Mouse (Mus musculus): ENCODE measurements around the gene Ndufa11.

Gene Ndufa11

DNA sequence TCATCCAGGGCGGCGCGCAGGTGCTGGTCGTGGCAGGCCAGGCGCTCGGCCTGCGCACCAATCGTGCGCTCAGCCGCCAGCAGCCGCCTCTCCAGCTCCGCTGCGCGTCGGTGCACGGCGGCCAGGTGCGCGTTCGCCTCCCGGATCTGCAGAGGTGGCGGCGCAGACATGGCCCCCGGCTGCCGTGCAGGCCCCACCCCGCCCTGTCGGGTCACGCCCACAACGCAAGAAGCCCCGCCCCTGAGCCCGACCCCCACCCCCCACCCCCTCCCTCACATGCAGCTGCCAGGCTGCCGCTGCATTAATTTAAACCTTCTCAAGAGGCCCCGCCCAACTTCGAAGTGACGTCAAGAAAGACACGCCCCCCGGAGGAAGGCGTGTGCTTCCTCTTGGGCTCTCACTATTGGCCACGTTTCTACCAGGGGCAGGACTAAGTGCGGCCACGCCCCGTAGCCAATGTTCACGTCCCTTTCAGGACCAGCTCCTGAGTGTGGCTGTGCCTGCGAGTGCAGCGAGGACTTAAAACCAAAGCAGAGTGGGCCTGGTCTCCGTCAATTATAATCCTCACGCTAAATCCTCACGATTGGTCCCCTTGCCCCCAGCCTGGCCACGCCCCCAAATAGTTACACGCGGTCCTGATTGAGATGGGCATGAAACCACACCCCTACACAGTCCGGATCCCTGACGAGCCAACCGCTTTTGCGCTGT lies 758 bp upstream of the Ndufa11 start:
- peak; percentile 97 to 98 for DNase-seq

DNA sequence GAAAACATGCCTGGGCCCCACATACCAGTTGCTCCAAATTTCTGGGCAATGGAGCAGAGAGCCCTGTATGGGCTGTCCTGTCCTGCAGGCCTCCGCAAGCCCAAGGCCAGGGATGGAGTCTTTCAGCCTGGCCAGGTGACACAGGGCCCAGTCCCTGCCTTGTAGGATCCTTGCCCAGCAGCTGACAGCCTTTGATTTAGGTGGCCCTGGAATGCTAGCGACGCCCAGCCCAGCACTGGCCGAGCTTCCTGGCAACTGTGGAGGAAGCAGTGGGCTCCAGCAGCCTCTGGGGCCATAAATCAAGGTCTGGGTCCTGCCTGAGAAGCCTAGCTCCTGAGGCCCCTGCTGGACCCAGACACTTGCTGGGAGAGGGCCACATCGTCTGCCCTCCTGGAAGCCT lies 4.9 kb downstream of the Ndufa11 start:
- no peak for DNase-seq

DNA sequence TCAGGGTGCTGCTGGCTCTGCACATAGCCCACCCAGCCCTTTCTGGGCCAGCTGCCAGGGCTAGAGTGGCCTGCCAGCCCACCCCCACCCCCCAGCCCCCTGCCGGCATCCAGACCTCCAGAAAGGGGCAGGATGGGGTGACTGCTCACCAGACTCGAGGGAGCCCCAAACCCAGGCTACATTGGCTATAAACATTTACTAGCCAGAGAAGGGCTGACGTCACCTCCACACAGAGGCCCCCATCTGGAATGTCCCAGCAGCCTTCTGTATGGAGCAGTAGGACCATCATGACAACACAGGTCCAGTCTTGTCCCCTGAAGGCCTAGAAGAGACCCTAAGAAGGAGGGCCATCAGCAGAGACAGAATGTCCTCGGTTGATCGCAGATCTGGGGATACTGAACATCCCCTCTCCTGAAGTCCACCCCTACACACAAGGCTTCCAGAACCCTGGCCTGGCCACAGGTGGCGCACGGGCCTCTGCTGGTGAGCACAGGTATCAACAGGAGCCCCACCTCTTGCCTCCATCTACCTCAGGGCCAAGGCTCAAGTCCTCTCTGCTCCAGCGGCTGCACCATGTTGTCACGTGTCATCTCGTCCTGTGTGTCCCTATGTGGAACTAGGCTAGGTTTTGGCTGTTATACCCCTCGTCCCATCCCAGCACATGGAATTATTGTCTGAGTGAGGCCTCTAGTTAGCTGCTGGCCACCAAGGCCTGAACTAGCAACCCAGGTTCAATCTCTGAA lies 6.0 kb downstream of the Ndufa11 start:
- no peak for DNase-seq

DNA sequence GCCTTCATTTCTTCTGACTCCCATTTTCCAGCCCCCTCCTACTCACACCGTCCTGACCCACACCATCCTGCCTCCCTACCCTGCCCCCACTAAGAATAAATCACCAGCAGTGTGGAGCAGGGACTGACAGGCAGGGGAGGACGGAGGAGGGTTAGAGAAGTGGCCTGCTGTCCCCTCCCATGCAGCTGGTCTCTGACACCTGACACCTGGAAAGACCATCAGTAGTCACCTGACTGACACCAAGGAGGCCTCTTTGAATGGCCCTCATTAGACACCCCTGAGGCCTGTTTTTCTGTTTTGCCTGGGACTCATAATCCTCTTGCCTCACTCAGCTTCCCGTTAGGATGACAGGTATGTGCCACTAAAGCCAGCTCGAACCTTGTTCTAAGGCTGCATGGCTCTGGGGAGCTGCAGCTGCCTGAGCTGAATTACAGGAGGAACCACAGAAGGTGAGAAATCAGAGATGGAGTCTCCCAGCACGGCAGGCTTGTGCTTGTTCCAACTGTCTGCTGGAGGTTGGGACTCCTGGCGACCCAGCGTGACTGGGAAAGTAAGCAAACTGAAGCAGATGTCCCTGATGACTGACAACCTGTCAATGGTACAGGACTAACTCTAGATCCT lies 9.6 kb downstream of the Ndufa11 start:
- no peak for DNase-seq

DNA sequence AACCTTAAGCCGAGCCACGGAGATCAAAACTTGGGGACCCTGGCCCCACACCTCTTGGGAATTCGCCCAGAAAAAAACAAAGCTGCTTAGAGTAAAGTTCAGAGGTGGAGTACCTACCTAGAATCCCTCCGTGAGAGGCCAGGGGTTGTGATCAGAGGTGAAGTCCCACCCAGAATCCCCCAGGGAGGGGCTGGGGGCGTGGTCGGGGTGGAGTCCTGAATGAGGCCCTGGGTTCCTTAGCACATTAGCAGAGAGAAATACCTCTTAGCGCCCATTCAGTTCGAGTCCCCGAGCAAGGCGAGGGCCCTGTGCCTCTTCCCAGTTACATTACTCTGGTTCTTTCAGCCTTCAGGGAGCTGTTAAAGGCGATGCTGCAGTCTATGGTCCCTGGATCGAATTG lies 10.1 kb downstream of the Ndufa11 start:
- DNase-seq = no peak

DNA sequence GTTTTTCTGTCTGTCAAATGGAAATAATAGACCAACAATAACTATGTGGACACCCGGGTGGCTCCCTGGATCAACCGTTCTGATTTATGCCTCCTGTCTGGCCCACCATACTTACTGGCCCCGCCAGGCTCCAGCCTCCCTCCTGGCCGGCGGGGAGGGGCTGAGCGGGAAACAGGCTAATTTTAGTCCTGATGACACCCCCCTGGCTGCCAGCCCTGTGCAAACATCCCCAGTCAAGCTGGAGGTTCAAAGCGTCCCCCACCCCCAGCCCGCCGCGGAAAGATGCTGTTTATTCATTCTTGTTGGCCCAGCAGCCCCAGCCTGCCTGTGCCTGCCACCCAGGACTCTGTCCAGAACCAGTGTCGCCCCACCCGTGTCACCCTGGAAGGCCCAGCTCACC lies 10.6 kb downstream of the Ndufa11 start:
- peak; percentile 69 to 86 for DNase-seq

DNA sequence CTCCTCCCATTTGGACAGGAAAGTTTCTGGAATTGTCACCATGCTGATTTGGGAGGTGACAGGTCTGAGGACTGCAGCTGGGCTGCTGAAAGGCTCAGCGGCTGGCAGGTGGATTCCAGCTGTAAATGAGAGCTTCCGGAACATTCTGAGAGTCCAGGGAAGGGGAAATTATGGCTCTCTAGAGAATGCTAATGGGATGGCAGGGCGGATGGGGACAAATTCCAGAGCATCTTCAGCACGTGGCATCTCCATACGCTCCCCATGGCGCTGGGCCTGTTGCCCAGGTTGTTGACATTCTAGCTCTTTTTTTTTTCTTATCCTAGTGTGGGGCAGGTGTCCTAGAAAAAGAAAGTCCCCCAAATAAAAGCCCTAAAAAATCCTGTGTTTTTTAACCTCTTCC lies 11.6 kb downstream of the Ndufa11 start:
- no peak for DNase-seq

DNA sequence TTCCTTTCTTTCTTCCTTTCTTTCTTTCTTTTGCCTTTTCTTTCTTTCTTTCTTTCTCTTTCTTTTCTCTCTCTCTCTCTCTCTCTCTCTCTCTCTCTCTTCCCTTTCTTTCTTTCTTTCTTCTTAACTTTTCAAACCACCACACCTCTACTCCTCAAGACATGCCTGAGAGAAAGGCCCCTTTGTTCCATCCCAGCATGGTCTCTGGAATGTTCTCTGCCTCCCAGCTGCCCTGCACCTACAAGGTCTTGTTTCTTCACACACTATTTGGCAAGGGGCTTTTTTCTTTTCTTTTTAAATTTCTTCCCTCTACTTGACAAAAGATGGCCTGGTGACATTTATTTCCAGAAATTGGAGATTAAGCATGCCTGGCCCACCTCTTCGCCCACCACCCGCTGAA lies 12.1 kb downstream of the Ndufa11 start:
- no peak for DNase-seq

DNA sequence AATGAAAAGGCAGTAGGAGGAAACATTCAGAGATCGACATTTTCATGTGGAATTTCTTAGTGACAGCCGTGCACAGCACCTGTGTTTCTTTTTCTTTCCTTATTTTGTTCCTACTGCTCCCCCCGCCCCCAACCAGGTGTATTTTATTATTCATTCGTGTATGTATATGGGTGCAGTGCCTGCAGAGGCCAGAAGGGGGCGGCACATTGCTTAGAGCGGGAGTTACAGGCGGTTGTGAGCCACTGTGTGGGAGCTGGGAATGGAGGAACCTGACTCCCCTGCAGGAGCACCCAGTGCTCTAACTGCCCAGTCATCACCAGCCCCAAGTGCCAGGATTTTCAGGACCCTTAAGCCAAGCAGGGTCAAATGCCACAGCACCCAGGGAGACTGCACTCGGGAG lies 19.0 kb downstream of the Ndufa11 start:
- no peak for DNase-seq

DNA sequence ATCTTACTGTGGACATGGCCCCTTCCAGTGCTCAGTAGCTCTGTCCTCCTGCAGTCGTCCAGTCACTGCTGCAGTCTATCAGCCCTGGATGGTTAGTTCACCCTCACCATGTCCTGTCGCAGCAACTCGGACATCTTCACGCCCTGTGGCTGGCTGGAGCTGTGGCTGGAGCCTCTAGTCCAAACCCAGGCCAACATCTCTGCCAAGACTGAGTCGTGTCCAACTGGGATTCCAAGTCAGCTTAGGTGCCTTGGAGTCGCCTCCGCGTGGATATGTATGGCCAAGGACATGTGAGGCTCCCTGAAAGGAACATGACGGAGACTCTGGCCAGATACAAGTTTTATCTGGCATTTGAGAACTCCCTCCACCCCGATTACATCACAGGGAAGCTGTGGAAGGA lies 20.7 kb downstream of the Ndufa11 start:
- no peak for DNase-seq

DNA sequence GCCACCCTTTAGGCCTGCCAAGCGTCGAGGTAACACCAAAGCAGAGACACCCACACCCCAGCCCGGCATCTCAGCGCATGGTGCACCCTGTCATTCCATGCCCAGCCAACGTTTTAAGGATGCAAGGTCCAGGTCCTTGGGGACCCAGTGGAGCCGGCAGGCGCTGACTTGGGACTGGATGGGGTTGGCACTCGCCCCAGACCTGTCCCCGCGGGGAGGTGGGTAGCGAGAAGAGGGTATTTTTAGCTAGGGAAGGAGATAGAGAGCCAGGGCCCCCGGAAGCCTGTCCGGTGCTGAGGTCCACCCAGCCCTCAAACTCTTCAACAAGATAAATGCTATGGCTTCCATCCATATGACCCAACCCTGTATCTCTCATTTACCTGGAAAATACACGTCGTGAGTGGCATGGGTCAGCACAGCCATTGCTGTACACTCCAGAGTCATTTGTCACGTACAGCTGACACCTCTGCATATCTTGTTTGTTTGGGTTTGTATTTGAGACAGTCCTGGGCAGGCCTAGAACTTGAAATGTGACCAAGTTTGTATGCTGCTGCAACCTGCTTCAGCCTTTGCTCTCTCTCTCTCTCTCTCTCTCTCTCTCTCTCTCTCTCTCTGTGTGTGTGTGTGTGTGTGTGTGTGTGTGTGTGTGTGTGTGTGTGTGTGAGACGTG lies 22.7 kb downstream of the Ndufa11 start:
- no peak for DNase-seq

DNA sequence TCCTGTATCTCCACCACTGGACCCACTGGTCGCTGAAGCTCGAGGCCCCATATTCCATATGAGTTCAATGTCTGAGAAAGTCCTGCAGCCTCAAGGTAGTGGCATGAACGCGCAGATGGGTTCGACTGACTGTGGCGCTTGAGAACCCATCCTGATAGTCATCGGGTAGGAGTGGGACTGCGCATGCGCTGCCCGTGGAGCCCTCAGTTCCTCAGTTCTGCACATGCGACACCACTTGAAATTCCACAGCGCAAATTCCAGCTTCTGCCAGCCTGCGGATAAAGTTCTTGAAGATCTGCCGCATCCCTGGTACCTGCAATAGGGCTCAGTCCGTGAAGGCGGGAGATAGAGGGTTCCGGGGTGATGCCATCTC lies 23.2 kb downstream of the Ndufa11 start:
- no peak for DNase-seq

DNA sequence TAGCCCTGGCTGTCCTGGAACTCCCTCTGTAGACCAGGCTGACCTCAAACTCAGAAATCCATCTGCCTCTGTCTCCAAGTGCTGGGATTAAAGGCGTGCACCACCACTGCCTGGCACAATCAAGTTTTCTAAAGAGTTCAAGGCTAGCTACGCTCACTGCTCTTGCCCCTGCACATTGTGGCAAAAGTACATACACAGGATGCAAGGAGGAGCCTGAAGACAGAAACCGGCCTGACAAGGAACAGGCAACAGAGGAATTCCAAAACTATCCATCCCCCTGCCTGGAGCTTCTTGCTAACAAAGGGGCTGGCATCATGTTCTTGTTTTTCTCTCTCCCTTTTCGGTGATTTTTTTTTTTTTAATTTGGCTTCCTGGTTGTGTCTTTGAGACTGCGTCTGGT lies 26.6 kb downstream of the Ndufa11 start:
- no peak for DNase-seq

DNA sequence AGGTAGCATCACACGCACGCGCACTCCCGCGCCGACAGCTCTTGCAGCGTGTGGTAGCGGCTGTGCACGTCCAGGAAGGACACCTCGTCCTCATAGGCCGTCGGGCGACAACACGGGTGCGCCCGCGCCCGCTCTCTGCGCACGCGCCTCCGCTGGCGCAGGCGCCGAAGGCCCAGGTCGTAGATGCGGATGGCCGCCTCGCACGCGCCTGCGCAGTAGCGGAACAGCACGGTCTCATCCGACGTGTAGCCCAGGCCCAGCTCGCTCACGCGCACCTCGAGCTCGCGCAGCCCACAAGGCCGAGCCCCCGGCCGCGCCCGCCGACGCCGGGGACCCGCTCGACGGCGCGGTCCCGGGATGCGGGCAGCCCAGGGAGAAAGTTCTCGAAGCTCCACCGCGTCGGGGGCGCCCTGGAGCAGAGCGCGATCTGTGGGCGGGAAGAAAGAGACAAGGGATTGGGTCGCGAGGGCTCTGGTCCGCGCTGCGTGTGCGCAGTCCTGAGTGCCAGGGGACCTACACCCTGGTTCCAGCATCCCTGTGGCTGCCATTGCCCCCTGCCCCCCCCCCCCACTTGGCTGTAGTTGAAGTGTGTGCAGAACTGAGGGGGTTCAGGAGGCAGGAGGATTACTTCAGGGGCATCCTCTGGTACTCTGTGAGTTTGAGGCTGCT lies 34.0 kb downstream of the Ndufa11 start:
- peak; percentile 60 to 81 for DNase-seq

DNA sequence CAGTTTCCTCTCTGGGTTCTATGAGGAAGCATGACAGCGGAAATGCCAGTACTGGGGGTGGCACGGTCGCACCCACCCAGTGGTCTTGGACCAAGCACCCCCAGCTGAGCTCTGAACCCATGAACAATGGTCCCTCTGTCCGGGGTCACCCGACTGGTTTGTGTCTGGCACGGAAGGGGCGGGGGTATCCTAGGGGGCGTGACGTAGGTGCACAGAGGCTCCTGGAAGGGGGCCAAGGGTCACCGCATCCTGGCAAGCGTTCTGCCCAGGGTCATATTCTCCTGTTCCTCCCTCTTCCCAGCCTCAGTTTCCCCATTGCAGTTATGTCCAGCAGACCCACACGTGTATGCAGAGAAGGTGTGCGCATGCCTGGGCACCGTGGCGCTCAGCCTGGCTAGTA lies 35.9 kb downstream of the Ndufa11 start:
- DNase-seq = no peak

DNA sequence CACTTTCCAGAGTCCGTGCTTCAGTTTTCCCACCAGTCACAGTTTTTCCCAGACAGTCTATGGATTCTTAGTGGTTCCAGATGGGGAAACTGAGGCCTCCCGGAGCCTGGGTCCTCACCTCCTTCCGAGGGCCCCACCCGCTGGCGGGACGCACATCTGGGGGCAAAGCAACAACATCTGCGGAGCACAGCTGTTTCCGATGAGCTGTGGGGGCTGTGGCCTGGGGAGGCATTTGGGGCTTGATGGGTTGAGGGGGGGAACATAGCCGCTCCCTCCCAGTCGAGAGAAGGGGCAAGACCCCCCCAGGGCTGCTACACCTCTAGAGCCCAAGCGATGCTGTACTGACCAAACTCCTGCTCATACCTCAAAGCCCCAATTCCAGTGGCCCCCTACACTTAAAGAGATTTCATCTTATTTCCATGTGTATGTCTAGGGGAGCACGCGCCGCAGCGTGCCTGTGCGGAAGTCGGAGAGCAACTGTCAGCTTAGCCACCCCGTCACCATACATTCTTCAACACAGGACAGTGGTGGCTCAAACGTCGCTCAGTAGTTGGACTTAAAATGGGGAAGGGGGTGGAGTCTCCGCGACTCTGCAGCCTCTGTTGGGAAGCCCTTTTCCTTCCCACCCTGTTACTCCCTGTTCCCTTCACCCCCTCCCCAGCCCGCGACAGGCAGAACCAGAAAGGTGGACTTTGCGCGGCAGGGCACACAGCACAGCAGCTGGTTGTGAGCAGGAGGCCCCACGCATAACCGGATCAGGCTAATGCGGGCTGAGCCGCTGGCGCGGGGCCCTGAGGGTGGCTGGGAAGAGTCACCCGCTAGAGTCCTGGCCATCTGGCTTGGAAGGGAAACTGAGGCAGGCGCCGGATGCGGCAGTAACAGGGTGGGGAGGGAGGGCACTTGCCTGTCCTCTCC lies 37.0 kb downstream of the Ndufa11 start:
- no peak for DNase-seq

DNA sequence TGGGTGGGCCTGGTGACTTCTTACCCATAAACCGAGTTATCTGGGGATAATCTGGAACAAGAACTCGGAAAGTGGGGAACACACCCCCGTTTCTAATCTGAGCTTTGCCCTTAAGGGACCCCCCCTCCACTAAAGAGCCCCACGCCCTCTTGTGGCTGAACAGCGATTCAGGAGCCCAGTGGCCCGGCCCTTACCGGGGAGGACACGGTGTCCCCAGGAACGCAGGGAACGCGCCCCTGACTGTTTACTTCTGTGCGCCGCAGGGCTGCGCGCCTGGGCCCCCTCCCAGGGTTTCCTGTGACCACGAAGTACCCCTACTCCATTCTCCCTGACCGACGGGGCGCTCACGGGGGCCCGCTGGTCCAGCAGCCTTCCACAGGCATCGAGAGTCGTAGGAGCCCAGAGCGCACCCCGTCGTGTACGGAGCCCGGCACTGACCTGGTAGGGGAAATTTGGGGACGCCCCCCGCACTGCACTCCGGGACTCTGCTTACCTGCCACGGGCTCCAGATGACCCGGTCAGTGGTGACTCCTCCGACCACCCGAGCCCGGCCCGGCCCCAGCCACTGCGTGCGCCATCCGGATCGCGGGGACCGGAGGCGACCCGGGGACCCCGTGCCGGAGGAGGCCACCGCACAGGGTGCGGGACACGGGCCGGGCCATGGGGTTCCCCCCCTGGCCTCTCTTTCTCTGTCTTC lies 39.3 kb downstream of the Ndufa11 start:
- DNase-seq = peak in 1 of 2 experiments; percentile 60

DNA sequence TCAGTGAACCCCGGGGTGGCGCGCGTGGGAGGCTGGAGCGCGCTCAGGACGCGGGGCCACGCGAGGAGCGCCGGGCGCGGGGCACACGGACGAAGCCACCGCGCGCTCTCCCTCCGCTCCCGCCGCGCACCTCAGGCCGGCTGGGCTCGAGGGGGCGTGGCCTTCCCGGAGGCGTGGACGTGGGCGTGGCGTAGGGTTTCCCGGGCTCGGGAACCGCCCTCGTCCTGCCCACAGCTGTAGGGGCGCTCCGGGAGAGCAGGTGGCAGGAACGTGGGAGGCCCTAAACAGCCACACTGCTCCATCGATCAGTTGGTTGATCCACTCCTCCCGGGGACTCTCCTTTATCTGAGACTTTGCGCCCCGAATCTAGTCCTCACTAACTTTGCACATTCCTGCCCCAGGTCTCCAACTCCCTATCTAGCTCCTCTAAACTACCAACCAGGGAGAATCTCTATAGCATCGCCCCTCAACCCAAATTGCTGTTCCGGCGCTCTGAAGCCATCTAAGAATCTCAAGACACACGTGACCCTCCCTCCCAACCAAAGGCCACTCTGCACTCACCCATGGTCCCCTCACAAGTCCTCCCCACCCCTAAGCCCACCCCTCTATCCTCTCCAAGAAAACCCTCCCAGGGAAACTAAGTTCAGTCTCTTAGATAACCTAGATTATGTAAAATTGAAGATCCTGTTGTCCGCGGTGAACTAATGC lies 40.0 kb downstream of the Ndufa11 start, which contains the start of gene Nrtn:
Nrtn (minus strand) TSS at position 115 of the 708 bp plus-strand sequence.
- peak; percentile 90 to 92 for DNase-seq

DNA sequence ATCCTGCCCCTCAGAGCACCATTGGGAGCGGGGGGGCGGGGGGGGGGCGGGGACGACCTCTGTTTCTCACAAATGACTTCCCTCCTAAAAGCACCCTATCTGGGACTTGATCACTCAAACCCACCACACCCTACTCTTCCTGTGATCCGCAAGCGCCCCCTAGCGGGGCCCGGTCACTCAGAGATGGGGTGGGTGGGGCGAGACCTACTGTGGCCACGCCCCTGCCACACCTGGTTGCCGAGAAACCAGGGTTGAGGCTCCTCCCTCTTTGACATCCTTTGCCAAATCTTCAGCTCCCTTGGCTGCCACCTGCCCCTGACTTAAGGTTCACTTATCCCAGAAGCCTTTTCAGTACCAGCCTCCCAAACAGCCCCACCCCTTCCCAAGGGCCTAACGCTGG lies 40.6 kb downstream of the Ndufa11 start:
- peak; percentile 84 to 86 for DNase-seq

DNA sequence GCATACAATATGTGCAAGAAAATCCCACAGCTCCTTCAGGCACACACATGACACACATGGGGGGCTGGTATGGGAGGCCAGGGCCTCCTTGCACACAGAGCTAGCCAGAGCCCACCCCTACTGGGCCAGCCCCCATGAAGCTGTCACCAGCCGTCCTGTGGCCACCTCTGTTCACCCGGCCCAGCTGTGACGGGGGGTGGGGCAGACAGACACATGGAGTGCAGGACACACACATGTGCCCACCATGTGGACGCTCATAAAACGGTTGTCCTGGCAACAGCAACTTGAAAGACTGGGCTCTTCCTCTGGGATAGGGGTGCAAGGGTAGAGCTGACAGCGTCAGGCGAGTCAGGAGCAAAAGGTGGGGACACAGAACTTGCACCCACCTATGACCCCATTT lies 41.7 kb downstream of the Ndufa11 start:
- no peak for DNase-seq

DNA sequence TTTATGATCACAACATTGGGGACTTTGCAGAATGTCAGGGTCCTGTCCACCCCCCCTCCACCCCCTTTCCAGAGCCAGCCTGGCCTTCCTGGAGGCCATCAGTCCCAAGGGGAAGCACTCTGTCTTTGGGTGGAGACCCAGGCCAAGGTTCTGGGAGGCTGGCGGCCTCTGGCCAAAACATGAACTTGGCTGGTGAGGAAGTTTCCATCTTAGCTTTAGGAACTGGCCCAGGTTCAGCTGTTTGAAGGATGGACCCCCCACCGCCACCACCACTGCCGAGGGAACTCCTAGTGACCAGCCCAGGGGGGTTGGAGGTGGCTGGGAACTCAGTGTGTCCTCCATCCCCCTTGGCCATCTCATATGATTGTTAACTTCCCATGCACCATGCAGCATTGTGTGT lies 43.5 kb downstream of the Ndufa11 start:
- DNase-seq = no peak

Data from lung, postnatal 4 days (tissue).